Mouse (Mus musculus) embryonic fibroblast, embryonic 13.5 days (primary cell): Measurements from ENCODE around the gene Tbc1d5.

Experiments used
- CTCF ChIP-seq: IDR thresholded peaks from 2 replicates; pipeline ENCODE4 v1.5.1; 2011; ENCODE audit warnings: mild to moderate bottlenecking, control low read depth, low read length, moderate library complexity, borderline replicate concordance; ENCODE audit not compliant: insufficient read depth
- POLR2A ChIP-seq: IDR thresholded peaks from 2 replicates; pipeline ENCODE4 v1.6.1; 2011; ENCODE audit warnings: low read depth, mild to moderate bottlenecking, control low read depth, low read length, moderate library complexity

DNA sequence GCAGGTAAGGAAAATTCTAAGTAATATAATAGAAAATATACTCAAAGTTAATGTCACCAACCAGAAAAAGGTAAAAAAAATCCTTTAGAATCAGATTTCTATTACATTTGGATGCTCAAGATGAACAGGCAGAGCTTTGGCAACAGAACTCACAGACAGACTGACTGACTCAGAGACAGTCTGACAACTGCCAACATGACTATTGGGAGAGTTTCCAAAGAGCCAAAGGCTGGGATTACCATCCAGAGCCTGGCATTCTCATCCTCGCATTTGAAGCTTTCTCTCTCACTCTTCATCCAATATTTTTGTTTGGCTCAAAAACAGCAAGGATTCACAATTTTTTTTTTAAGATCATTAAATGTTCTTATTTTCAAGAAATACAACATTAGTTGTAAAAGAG lies 327.8 kb downstream of the Tbc1d5 start:
- TF ChIP-seq CTCF (no peak), POLR2A (no peak)
